Mouse (Mus musculus) forebrain, embryonic 13.5 days (tissue): ENCODE measurements around the gene Zfp26. TPM values are rescaled to one million over a fixed set of nuclear protein-coding genes. Genes with fewer than 3 reads are reported as not detected.

ENCODE experiments used
- ATAC-seq: fragments of 200-750 bp; cut with Nextera tagmentation; 2 replicates; pipeline ENCODE4 v1.8.0; 2017
- H3K27ac ChIP-seq: fragments of 300-500 bp; sonication (generic); 2 replicates; pipeline ENCODE4 v1.5.1; 2015; ENCODE audit warnings: inconsistent platforms, mild to moderate bottlenecking, moderate library complexity
- H3K27me3 ChIP-seq: fragments of 300-500 bp; sonication (generic); 2 replicates; pipeline ENCODE4 v1.6.1; 2015; ENCODE audit warnings: mild to moderate bottlenecking, inconsistent platforms
- H3K36me3 ChIP-seq: fragments of 300-500 bp; sonication (generic); 2 replicates; pipeline ENCODE4 v1.6.1; 2015; ENCODE audit warnings: mild to moderate bottlenecking, inconsistent platforms; ENCODE audit not compliant: poor library complexity, severe bottlenecking
- H3K4me1 ChIP-seq: fragments of 300-500 bp; sonication (generic); 2 replicates; pipeline ENCODE4 v1.6.1; 2015; ENCODE audit warnings: inconsistent platforms
- H3K4me2 ChIP-seq: fragments of 300-500 bp; sonication (generic); 2 replicates; pipeline ENCODE4 v1.6.1; 2015; ENCODE audit warnings: inconsistent platforms, mild to moderate bottlenecking, moderate library complexity
- H3K4me3 ChIP-seq: fragments of 300-500 bp; sonication (generic); 2 replicates; pipeline ENCODE4 v1.5.1; 2015; ENCODE audit warnings: mild to moderate bottlenecking, inconsistent platforms
- H3K9ac ChIP-seq: fragments of 300-500 bp; sonication (generic); 2 replicates; pipeline ENCODE4 v1.6.1; 2015; ENCODE audit warnings: mild to moderate bottlenecking, inconsistent platforms
- H3K9me3 ChIP-seq: fragments of 300-500 bp; sonication (generic); replicated peaks from 2 replicates; pipeline ENCODE4 v1.6.1; 2016; ENCODE audit warnings: inconsistent platforms
- WGBS: fragments of 180-500 bp; shearing (Covaris S2); methylation state at CpG from one replicate; pipeline ENCODE4 v1.1.7; 2015; 5-methylcytosine and 5-hydroxymethylcytosine counted together
- polyA plus RNA-seq: library from polyadenylated mRNA; unstranded; fragments of >200 nt; fragmentation: Nextera tagmentation; extraction: Ambion mirVana; gene quantifications from 2 replicates; pipeline ENCODE4 v1.2.1, GENCODE M21; 2015

Zfp26 gene
- polyA plus RNA-seq, 1 experiment from 2014 or later = 22.3 TPM

DNA sequence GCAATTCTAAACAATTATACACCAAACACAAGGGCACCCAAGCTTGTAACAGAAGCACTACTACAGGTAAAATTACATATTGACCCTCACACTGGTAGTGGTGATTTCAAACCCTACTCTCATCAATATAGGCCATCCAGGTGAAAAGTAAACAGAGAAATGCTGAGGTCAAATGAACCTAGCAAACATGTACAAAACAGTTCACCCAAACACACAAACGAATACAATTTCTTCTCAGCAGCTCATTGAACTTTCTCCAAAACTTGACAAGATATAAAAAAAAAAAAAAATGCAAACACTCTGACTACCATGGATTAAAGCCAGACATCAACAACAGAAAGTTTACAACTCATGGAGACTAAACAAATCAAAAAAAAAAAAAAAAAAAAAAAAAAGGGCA, 8.5 kb downstream of the Zfp26 start:
- peaks cover 57% of the 10 kb centered on the region for H3K36me3 ChIP-seq
- no peaks in the 10 kb centered on the region for H3K27me3 ChIP-seq
- H3K4me2 ChIP-seq = no peak overlapping the region
- ATAC-seq = no peak
- no peak overlapping the region for H3K4me3 ChIP-seq
- H3K27ac ChIP-seq = no peak overlapping the region
- no peaks in the 10 kb centered on the region for H3K4me1 ChIP-seq
- no peaks in the 10 kb centered on the region for H3K9me3 ChIP-seq
- 100% methylated on average over 1 of the region's 1 CpGs for WGBS
- H3K9ac ChIP-seq = no peak overlapping the region

DNA sequence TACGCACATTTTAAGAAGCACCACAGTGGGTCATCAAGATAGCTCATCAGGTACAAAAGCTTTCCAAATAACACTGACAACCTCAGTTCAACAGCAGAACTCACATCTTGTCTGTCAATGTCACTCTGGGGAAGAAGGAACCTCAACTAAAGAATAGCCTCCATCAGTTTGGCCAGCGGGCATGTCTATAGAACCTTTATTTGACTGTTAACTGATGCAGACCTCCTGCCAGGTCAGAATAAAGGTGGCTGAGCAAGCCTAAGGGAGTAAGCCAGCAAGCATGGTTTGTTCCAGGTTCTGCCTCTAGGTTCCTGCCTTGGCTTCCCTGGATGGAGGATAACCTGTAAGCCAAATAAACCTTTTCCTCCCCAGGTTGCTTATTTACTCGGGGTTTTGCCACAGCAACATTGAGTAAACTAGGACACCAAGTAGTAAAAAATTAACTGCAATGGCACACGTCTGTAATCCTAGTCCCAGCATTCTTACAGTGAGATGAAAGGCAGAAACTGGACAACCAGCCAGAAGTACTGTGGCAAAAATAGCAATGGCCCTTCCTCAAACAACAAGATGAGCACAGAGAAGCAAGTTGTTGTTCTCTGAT, 16.7 kb downstream of the Zfp26 start:
- 86% methylated on average over 4 of the region's 4 CpGs for WGBS
- Histone ChIP-seq H3K36me3 (peaks cover 82% of the 10 kb centered on the region), H3K9me3 (no peaks in the 10 kb centered on the region; the same call in 1 of the 2 replicates), H3K4me3 (no peak overlapping the region), H3K27me3 (no peaks in the 10 kb centered on the region), H3K4me1 (no peaks in the 10 kb centered on the region), H3K9ac (no peak overlapping the region), H3K4me2 (no peak overlapping the region), H3K27ac (no peak overlapping the region)
- ATAC-seq = no peak

DNA sequence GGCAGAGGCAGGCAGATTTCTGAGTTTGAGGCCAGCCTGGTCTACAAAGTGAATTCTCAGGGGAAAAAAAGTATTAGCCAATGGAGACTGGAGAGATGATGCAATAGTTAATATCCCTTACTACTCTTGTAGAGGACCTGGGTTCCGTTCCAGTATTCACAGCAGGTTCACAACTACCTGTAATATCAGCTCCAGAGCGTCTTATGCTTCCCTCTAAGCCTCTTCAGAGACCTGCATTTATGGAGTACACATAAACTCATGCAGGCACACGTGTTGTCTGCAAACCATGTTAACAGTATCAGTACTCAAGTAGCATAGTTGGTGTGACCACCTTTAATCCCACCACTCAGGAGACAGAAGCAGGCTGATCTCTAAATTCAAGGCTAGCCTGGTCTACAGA, 30.0 kb downstream of the Zfp26 start:
- Histone ChIP-seq H3K27ac (no peak overlapping the region), H3K9me3 (0 out of 2 replicates have a peak, but pooled peaks cover under 1% of the 10 kb centered on the region), H3K36me3 (peaks cover 8% of the 10 kb centered on the region), H3K9ac (no peak overlapping the region), H3K27me3 (no peaks in the 10 kb centered on the region), H3K4me3 (no peak overlapping the region), H3K4me1 (no peaks in the 10 kb centered on the region), H3K4me2 (no peak overlapping the region)
- 88% methylated on average over 3 of the region's 3 CpGs for WGBS
- no peak for ATAC-seq

- Histone ChIP-seq H3K4me2 (no peak overlapping the region), H3K9ac (no peak overlapping the region)
- WGBS = 20% methylated on average over 1 of the region's 1 CpGs
Measured at GRCm38 (mm10) chr9:20411460-20411859, 48.5 kb downstream of the Zfp26 start.

DNA sequence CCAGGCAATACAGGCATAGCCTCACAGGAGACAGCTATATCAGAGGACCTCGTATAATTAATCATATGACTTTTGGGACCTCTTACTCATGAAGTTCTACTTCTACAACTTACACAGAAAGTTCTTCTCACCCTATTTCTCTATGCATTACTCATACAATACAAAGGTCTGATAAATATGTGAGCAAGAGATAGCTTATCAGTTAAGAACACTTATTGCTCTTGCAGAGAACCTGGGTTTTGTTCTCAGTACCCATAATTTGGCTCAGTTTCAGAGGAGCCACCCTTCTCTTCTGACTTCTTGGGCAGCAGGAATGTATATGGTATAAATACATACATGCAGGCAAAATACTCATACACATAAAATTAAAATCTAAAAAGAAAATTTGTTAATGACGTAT, 50.6 kb downstream of the Zfp26 start:
- H3K4me1 ChIP-seq = no peaks in the 10 kb centered on the region
- no peak overlapping the region for H3K27ac ChIP-seq
- H3K9me3 ChIP-seq = no peaks in the 10 kb centered on the region
- no peaks in the 10 kb centered on the region for H3K36me3 ChIP-seq
- no peaks in the 10 kb centered on the region for H3K27me3 ChIP-seq
- H3K4me2 ChIP-seq = no peak overlapping the region
- H3K9ac ChIP-seq = no peak overlapping the region
- no peak overlapping the region for H3K4me3 ChIP-seq
- 91% methylated on average over 2 of the region's 2 CpGs for WGBS
- no peak for ATAC-seq

More at GRCm38 (mm10) chr9:20411460-20411859, 48.5 kb downstream of the Zfp26 start:
- Histone ChIP-seq H3K27ac (no peak overlapping the region), H3K4me3 (no peak overlapping the region), H3K9me3 (no peaks in the 10 kb centered on the region), H3K4me1 (no peaks in the 10 kb centered on the region), H3K36me3 (no peaks in the 10 kb centered on the region), H3K27me3 (no peaks in the 10 kb centered on the region)
- no peak for ATAC-seq

DNA sequence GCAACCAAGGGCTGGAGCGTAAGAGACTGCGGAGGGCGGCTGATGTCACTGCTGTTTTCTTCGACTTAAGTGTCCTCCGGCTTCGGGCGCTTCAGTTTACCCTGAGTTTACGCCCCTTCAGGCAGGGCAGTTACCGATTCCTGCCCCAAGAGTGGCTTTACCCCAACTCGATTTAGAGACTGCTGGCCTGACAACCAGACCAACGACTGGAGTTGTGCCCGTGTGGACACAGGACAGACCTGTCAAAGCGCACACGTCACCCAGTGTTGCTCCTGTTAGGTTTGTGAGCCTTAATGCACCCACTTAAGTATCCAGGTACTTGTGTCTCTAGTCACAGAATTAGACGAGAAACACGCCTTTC, 74.6 kb downstream of the Zfp26 start:
- H3K4me1 ChIP-seq = peaks cover 14% of the 10 kb centered on the region
- no peaks in the 10 kb centered on the region for H3K36me3 ChIP-seq
- no peak overlapping the region for H3K27ac ChIP-seq
- ATAC-seq = no peak; the same call in 1 of the 2 replicates
- 15% methylated on average over 16 of the region's 16 CpGs for WGBS
- H3K27me3 ChIP-seq = no peaks in the 10 kb centered on the region
- no peaks in the 10 kb centered on the region; the same call in 1 of the 2 replicates for H3K9me3 ChIP-seq
- H3K4me3 ChIP-seq = peak overlapping the region; percentile 60
- peak overlapping the region; percentile 76 for H3K9ac ChIP-seq
- H3K4me2 ChIP-seq = peak overlapping the region; percentile 78

- Histone ChIP-seq H3K27ac (peak within 1 kb of the TSS; percentile 60; the same call in 1 of the 2 replicates), H3K36me3 (no peaks in the 10 kb centered on the region), H3K4me1 (peaks cover 14% of the 10 kb centered on the region), H3K4me3 (peak within 1 kb of the TSS; percentile 60), H3K9me3 (no peaks in the 10 kb centered on the region; the same call in 1 of the 2 replicates), H3K9ac (peak within 1 kb of the TSS; percentile 76), H3K4me2 (peak within 1 kb of the TSS; percentile 78), H3K27me3 (no peaks in the 10 kb centered on the region)
- ATAC-seq = peak; percentile 100
- whole genome bisulfite sequencing = 7% methylated on average over 40 of the region's 40 CpGs
Measured at GRCm38 (mm10) chr9:20384532-20385342, 75.2 kb downstream of the Zfp26 start, which contains the start of gene Zfp560. Gene Zfp560, minus strand, starts transcription at chr9:20385177.

GRCm38 (mm10) chr9:20383659-20384058, 76.3 kb downstream of the Zfp26 start:
- WGBS = 89% methylated on average over 7 of the region's 7 CpGs
- no peak for ATAC-seq
- no peaks in the 10 kb centered on the region for H3K36me3 ChIP-seq

More at GRCm38 (mm10) chr9:20383659-20384058, 76.3 kb downstream of the Zfp26 start:
- H3K9me3 ChIP-seq = peaks cover 2% of the 10 kb centered on the region; the same call in 1 of the 2 replicates
- H3K4me1 ChIP-seq = peaks cover 14% of the 10 kb centered on the region
- no peak overlapping the region for H3K9ac ChIP-seq
- no peak overlapping the region for H3K27ac ChIP-seq
- H3K4me2 ChIP-seq = peak overlapping the region; percentile 78
- peak overlapping the region; percentile 60 for H3K4me3 ChIP-seq
- no peaks in the 10 kb centered on the region for H3K27me3 ChIP-seq

Other genes with a start within 250 kb of the Zfp26 start
- not detected in 2 replicates for gene Olfr871, start 248.0 kb downstream of the Zfp26 start, polyA plus RNA-seq
- not detected in 2 replicates for gene Olfr872, start 223.0 kb downstream of the Zfp26 start, polyA plus RNA-seq
- gene Olfr39, start 177.8 kb downstream of the Zfp26 start, polyA plus RNA-seq = not detected in 2 replicates
- gene Olfr873, start 161.6 kb downstream of the Zfp26 start, polyA plus RNA-seq = not detected in 2 replicates
- 0.15 TPM in 1 of 2 replicates, not detected in the other for gene Olfr18, start 124.1 kb downstream of the Zfp26 start, polyA plus RNA-seq
- 48.8 and 49.0 TPM in 2 replicates for gene Zfp560, start 75.0 kb downstream of the Zfp26 start, polyA plus RNA-seq
- 30.1 and 35.2 TPM in 2 replicates for gene Zfp426, start 32.6 kb upstream of the Zfp26 start, polyA plus RNA-seq
- 158 TPM in 2 replicates for gene Zfp266, start 61.3 kb upstream of the Zfp26 start, polyA plus RNA-seq
- gene Zfp846, start 121.1 kb upstream of the Zfp26 start, polyA plus RNA-seq = 37.0 and 37.1 TPM in 2 replicates
- 533 and 604 TPM in 2 replicates for gene Ubl5, start 182.7 kb upstream of the Zfp26 start, polyA plus RNA-seq
- 15.0 and 15.4 TPM in 2 replicates for gene Fbxl12, start 184.6 kb upstream of the Zfp26 start, polyA plus RNA-seq
- gene Pin1, start 191.9 kb upstream of the Zfp26 start, polyA plus RNA-seq = 64.8 and 68.3 TPM in 2 replicates